Mouse (Mus musculus): ENCODE data around the gene Siglec1.

DNA sequence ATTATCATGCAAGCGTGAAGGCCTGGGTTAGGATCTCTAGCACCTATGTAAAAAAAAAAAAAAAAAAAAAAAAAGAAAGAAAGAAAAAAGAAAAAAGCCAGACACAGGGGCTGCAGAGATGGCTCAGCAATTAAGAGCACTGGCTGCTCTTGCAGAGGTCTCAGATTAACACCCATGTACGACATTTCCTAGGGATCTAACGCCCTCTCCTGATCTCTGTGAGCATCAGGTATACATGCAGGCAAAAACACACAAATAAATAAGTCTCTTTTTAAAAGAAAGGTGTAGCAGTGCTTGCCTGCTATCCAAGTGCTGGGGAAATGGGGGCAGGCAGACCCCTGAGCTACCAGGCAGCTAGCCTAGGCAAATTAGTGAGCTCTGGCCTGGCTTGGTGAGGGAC is 15.0 kb upstream of the Siglec1 start:
- TF ChIP-seq EP300 (IDR thresholded peaks at IDR 0.05; ENCODE audit: low read depth): no peak
- no peak for TF ChIP-seq CTCF (IDR thresholded peaks at IDR 0.05; ENCODE audit: low read depth)
